Mouse (Mus musculus): ENCODE data around the gene Gm45021. TPM values are rescaled to one million over a fixed set of nuclear protein-coding genes. Genes with fewer than 3 reads are reported as not detected.

The Gm45021 gene
- polyA plus RNA-seq, 1 experiment from 2014 or later: not detected

Other genes starting within 250 kb of the Gm45021 start
- gene Krba1, start 194.0 kb upstream of the Gm45021 start, polyA plus RNA-seq (2014; fragmentation: Nextera tagmentation; extraction: Ambion mirVana): 23.5 and 23.8 TPM in 2 replicates
- 17.5 and 19.6 TPM in 2 replicates for gene Zfp467, start 143.8 kb upstream of the Gm45021 start, polyA plus RNA-seq (2014; fragmentation: Nextera tagmentation; extraction: Ambion mirVana)
- gene Sspo, start 141.4 kb upstream of the Gm45021 start, polyA plus RNA-seq (2014; fragmentation: Nextera tagmentation; extraction: Ambion mirVana): 0.05 and 0.29 TPM in 2 replicates
- gene Atp6v0e2, start 52.0 kb upstream of the Gm45021 start, polyA plus RNA-seq (2014; fragmentation: Nextera tagmentation; extraction: Ambion mirVana): 52.5 and 56.6 TPM in 2 replicates
- gene Lrrc61, start 34.8 kb upstream of the Gm45021 start, polyA plus RNA-seq (2014; fragmentation: Nextera tagmentation; extraction: Ambion mirVana): 12.6 and 13.7 TPM in 2 replicates
- gene Rarres2, start 16.8 kb upstream of the Gm45021 start, polyA plus RNA-seq (2014; fragmentation: Nextera tagmentation; extraction: Ambion mirVana): 0.60 and 0.84 TPM in 2 replicates
- 50.2 and 50.6 TPM in 2 replicates for gene Repin1, start 4.3 kb downstream of the Gm45021 start, polyA plus RNA-seq (2014; fragmentation: Nextera tagmentation; extraction: Ambion mirVana)
- 0.67 TPM in 1 of 2 replicates, not detected in the other for gene Gm44965, start 4.3 kb downstream of the Gm45021 start, polyA plus RNA-seq (2014; fragmentation: Nextera tagmentation; extraction: Ambion mirVana)
- gene Zfp775, start 12.5 kb downstream of the Gm45021 start, polyA plus RNA-seq (2014; fragmentation: Nextera tagmentation; extraction: Ambion mirVana): 12.7 and 14.2 TPM in 2 replicates
- gene AI854703, start 37.2 kb downstream of the Gm45021 start, polyA plus RNA-seq (2014; fragmentation: Nextera tagmentation; extraction: Ambion mirVana): 0.48 and 0.60 TPM in 2 replicates
- 0.16 and 0.31 TPM in 2 replicates for gene Gimap8, start 57.6 kb downstream of the Gm45021 start, polyA plus RNA-seq (2014; fragmentation: Nextera tagmentation; extraction: Ambion mirVana)
- gene Gimap9, start 86.5 kb downstream of the Gm45021 start, polyA plus RNA-seq (2014; fragmentation: Nextera tagmentation; extraction: Ambion mirVana): 3.1 and 3.3 TPM in 2 replicates
- gene Gimap4, start 94.9 kb downstream of the Gm45021 start, polyA plus RNA-seq (2014; fragmentation: Nextera tagmentation; extraction: Ambion mirVana): 4.3 and 4.5 TPM in 2 replicates
- 7.1 and 8.7 TPM in 2 replicates for gene Gimap6, start 118.6 kb downstream of the Gm45021 start, polyA plus RNA-seq (2014; fragmentation: Nextera tagmentation; extraction: Ambion mirVana)
- 0.94 TPM in 1 of 2 replicates, not detected in the other for gene Gm28053, start 129.0 kb downstream of the Gm45021 start, polyA plus RNA-seq (2014; fragmentation: Nextera tagmentation; extraction: Ambion mirVana)
- gene Gimap7, start 129.0 kb downstream of the Gm45021 start, polyA plus RNA-seq (2014; fragmentation: Nextera tagmentation; extraction: Ambion mirVana): not detected in 2 replicates
- gene Gimap1, start 149.4 kb downstream of the Gm45021 start, polyA plus RNA-seq (2014; fragmentation: Nextera tagmentation; extraction: Ambion mirVana): 5.4 and 6.4 TPM in 2 replicates
- gene Gimap5, start 156.6 kb downstream of the Gm45021 start, polyA plus RNA-seq (2014; fragmentation: Nextera tagmentation; extraction: Ambion mirVana): 0.71 and 1.5 TPM in 2 replicates
- gene Gimap3, start 181.2 kb downstream of the Gm45021 start, polyA plus RNA-seq (2014; fragmentation: Nextera tagmentation; extraction: Ambion mirVana): not detected in 2 replicates

Measured in forebrain, embryonic 11.5 days (tissue).